Mouse (Mus musculus): ENCODE data around the gene Sh3yl1. TPM values are rescaled to one million over a fixed set of nuclear protein-coding genes. Genes with fewer than 3 reads are reported as not detected.

Sh3yl1 gene
- 1 to 10 TPM in 1 of 2 experiments, under 1 TPM in 1; 0.59 to 1.1 TPM for total RNA-seq (2021)
- long read RNA-seq, experiment 1, partial matches to known transcripts = 0 of 2 reads
- long read RNA-seq, experiment 1, other reads (novel, unspliced or antisense) = 0 of 2 reads
- long read RNA-seq, experiment 2, partial matches to known transcripts = 0 of 2 reads
- long read RNA-seq, experiment 2, other reads (novel, unspliced or antisense) = 0 of 2 reads

- peak; percentile 95 for DNase-seq (ENCODE audit: low spot score)
Measured at GRCm38 (mm10) chr12:30911261-30912047, at the start of gene Sh3yl1, which contains the start of gene Acp1. TSS of gene Sh3yl1 (plus strand) at chr12:30911668. TSS of gene Acp1 (minus strand) at chr12:30911589.

- no peak for DNase-seq (ENCODE audit: low spot score)
Measured at GRCm38 (mm10) chr12:30864347-30864746, 47.1 kb upstream of the Sh3yl1 start.

- DNase-seq (ENCODE audit: low spot score) = no peak
Measured at GRCm38 (mm10) chr12:30865781-30866180, 45.7 kb upstream of the Sh3yl1 start.

GRCm38 (mm10) chr12:30879447-30879846, 32.0 kb upstream of the Sh3yl1 start:
- DNase-seq (ENCODE audit: low spot score) = no peak

- DNase-seq (ENCODE audit: low spot score) = no peak
Measured at GRCm38 (mm10) chr12:30883592-30883985, 27.9 kb upstream of the Sh3yl1 start.

- peak; percentile 31 for DNase-seq (ENCODE audit: low spot score)
Measured at GRCm38 (mm10) chr12:30883986-30884621, 27.4 kb upstream of the Sh3yl1 start, which contains the start of gene Alkal2. TSS of gene Alkal2 (plus strand) at chr12:30884322.

- DNase-seq (ENCODE audit: low spot score) = no peak
Measured at GRCm38 (mm10) chr12:30884622-30885230, 26.7 kb upstream of the Sh3yl1 start.

DNA sequence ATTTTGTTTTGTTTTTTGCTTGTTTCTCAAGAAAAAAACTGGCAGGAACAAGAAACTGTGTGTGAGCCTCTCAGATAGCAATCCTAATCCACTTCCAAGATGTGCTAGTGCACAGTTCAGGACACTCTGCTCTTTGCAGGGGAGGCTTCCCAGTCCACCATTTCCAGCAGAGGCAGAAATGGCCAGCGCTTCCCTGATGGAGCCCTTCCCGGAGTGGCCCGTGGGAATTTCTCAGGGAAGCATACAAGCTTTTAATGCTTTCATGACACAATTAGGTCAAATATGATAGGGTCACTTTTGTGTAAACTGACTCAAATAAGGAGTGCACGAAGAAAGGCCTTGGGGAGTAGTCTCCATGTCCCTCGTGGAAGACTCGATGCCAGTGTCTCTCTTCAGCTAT, 25.6 kb upstream of the Sh3yl1 start:
- DNase-seq (ENCODE audit: low spot score) = peak; percentile 43

GRCm38 (mm10) chr12:30888003-30888402, 23.5 kb upstream of the Sh3yl1 start:
- DNase-seq (ENCODE audit: low spot score) = no peak

DNA sequence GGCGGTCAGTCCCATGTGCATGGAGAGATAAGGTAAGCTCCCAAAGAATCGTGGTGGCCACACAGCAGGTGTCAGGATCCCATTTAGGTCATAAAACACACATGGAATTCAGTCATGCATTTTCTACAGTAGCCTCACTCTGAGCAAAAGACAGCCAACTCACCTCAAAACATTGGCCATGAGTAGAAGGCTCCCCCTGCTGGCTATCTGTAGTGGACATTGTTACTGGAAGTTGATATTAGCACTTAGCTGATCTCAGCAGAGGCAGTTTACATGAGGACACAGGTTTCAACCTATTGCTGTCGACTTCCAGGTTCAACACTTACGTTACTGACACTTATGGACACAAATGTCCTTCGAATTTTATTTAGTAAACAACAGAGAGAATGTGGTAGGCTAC, 21.4 kb upstream of the Sh3yl1 start:
- peak; percentile 55 for DNase-seq (ENCODE audit: low spot score)

DNA sequence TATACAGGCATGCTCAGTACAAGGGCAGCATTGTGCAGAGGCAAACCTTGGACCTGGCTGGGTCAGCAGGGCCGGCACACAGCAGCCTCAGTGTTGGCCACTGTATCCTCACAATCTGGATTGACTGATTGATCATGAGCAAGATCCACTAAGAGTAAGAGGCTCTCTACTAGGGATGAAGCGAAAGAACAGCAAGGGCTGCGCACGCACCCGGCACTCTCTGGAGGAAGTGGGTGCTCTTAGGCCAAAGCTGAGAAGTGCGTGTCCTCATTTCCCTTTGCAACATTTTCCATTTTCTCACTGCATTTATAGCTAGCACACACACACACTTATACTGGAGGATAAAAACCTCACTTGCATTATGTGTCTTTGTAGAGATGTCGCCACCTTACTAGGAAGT, 20.0 kb upstream of the Sh3yl1 start:
- no peak for DNase-seq (ENCODE audit: low spot score)

DNA sequence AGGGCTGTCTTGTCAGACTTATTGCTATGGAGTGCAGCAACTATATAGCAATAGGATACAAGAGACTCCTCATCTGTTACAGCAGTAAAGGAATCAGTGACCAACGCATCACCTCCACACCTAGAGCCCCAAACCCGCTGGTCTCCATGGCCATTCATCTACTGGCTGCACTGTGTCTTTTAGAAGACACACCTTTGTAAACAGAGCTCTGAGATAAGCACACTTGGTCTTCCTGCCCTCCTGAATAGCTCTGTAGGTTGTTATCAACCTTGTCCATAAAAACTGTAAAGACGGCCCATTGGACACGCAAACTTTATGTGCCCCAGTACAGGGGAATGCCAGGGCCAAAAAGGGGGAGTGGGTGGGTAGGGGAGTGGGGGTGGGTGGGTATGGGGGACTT, 14.4 kb upstream of the Sh3yl1 start:
- no peak for DNase-seq (ENCODE audit: low spot score)

- no peak for DNase-seq (ENCODE audit: low spot score)
Measured at GRCm38 (mm10) chr12:30908658-30909057, 2.8 kb upstream of the Sh3yl1 start.

DNA sequence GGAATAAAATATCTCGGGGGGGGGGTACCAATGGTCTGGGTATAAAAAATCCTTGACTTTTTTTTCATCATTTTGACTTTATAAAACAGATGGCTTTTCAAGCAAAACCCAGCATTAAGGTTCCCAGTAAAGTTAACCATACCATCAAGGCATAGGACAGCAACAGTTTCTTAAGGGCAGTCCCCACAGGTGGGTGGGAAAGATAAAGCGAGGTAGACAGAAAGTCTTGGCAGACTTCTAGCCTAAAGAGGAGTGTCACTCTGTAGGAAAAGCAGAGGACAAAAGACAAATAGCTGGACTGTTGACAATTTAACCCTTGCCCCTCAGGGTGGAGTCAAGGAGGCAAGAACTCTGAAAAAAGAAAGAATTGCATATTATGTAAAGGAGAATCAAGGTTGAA, 1.6 kb upstream of the Sh3yl1 start:
- no peak for DNase-seq (ENCODE audit: low spot score)

DNA sequence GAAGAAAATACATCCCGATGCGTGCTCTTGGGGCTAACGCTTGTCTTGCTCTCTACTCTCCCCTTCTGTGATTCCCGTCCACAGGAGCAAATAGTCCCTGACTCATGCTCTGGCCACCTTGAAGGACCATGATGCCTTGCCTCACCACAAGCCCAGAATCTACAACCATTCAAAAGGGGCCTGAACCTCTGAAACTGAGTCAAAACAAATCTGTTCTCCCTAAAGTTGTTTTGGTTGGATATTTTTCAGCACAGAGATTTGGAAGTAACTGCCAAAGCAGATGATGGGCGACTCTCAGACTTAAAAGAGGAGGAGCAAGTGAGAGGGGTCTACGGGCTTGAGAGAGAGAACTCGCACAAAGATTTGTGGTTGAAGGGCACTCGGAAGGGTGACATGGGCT, 608 bp upstream of the Sh3yl1 start:
- peak; percentile 4 for DNase-seq (ENCODE audit: low spot score)

GRCm38 (mm10) chr12:30912048-30912381, 547 bp downstream of the Sh3yl1 start:
- DNase-seq (ENCODE audit: low spot score) = peak; percentile 20

DNA sequence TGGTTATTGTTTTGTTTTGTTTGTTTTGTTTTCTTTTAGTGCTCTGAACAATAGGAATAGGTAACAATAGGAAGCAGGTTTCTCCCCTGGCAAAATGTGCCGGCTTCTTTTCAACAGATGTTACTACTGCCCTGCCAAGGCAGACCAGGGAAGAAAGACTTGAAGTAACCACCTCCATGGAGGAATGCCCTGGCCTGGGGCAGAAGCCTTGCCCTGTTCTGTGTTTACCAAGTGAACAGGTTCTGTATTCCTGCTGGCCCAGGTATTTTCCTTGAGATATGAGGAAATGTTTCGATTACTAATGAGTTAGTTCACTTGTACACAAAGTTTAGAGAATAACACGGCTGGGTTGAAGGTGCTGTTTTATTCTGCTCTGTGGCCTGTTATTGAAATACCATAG, 1.4 kb downstream of the Sh3yl1 start:
- DNase-seq (ENCODE audit: low spot score) = no peak

DNA sequence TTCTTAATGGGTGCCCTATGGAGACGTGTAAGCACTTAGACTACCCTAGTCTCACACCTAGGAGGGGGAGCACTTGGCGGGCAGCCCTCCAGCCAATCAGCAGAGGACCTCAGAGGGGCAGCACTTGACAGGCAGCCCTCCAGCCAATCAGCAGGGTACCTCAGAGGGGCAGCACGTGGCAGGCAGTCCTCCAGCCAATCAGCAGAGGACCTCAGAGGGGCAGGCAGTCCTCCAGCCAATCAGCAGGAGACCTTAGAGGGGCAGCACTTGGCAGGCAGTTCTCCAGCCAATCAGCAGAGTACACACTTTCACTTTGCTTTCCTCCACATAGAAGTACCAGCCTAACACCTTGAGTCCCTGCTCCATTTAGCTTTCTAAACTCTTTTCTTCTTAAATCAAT, 10.9 kb downstream of the Sh3yl1 start:
- no peak for DNase-seq (ENCODE audit: low spot score)

DNA sequence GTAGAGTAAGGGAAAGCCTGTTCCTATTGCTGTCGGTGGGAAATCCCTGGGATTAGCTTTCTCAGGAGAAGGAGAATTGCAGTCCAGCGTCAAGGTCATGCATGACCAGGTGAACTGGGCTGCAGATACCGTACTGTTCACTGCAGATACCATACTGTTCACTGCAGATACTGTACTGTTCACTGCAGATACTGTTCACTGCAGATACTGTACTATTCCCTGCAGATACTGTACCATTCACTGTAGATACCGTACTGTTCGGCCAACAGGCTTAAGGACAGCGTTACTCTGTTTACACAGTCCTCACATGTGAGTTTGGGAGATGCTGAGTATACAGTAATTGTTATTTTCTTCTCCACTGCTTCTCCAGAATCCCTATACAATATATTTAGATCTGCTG, 16.7 kb downstream of the Sh3yl1 start:
- DNase-seq (ENCODE audit: low spot score) = no peak

GRCm38 (mm10) chr12:30933299-30933698, 21.8 kb downstream of the Sh3yl1 start:
- DNase-seq (ENCODE audit: low spot score) = no peak

GRCm38 (mm10) chr12:30936899-30937298, 25.4 kb downstream of the Sh3yl1 start:
- no peak for DNase-seq (ENCODE audit: low spot score)

Measured in gastrocnemius, adult 18-20 months (tissue).